Mouse (Mus musculus): ENCODE measurements at regions not wholly inside any gene's neighbourhood (a gene's known extent, or its start where the extent isn't known, plus 50 kb on each side); places are given as distances from the start of the nearest gene placed in this dataset.

- no peak for DNase-seq
Observed at GRCm38 (mm10) chr9:101641524-101641923, 220.1 kb upstream of the 9630041A04Rik start.

- no peak for DNase-seq
Observed at GRCm38 (mm10) chr9:101640598-101640997, 221.0 kb upstream of the 9630041A04Rik start.

- no peak for DNase-seq
Observed at GRCm38 (mm10) chr9:101616261-101616660, 245.4 kb upstream of the 9630041A04Rik start.

GRCm38 (mm10) chr9:101615176-101615575 is 246.5 kb upstream of the 9630041A04Rik start:
- no peak for DNase-seq

- DNase-seq: no peak
Observed at GRCm38 (mm10) chr9:101613933-101614332, 247.7 kb upstream of the 9630041A04Rik start.

GRCm38 (mm10) chr9:101613471-101613870 is 248.2 kb upstream of the 9630041A04Rik start:
- no peak for DNase-seq

- DNase-seq: no peak
Observed at GRCm38 (mm10) chr9:101612971-101613370, 248.7 kb upstream of the 9630041A04Rik start.

GRCm38 (mm10) chr9:101612571-101612970 is 249.1 kb upstream of the 9630041A04Rik start:
- no peak for DNase-seq

GRCm38 (mm10) chr9:101611481-101611880 is 250.2 kb upstream of the 9630041A04Rik start:
- peak; percentile 12 for DNase-seq

GRCm38 (mm10) chr9:101610806-101611443 is 250.7 kb upstream of the 9630041A04Rik start:
- no peak for DNase-seq

GRCm38 (mm10) chr9:101610338-101610737 is 251.3 kb upstream of the 9630041A04Rik start:
- DNase-seq: no peak

GRCm38 (mm10) chr9:101602799-101603198 is 258.8 kb upstream of the 9630041A04Rik start:
- DNase-seq: no peak

- no peak for DNase-seq
Observed at GRCm38 (mm10) chr9:101596898-101597297, 264.7 kb upstream of the 9630041A04Rik start.

GRCm38 (mm10) chr9:101595101-101595650 is 266.5 kb upstream of the 9630041A04Rik start:
- DNase-seq: no peak

GRCm38 (mm10) chr9:101592621-101593020 is 269.0 kb upstream of the 9630041A04Rik start:
- no peak for DNase-seq

- no peak for DNase-seq
Observed at GRCm38 (mm10) chr9:101591681-101592080, 270.0 kb upstream of the 9630041A04Rik start.

GRCm38 (mm10) chr9:101590310-101590709 is 271.3 kb upstream of the 9630041A04Rik start:
- DNase-seq: no peak

- DNase-seq: no peak
Observed at GRCm38 (mm10) chr9:101581064-101581463, 280.6 kb upstream of the 9630041A04Rik start.

GRCm38 (mm10) chr9:101570714-101571113 is 290.9 kb upstream of the 9630041A04Rik start:
- no peak for DNase-seq

- no peak for DNase-seq
Observed at GRCm38 (mm10) chr9:101563196-101563595, 298.4 kb upstream of the 9630041A04Rik start.

- DNase-seq: no peak
Observed at GRCm38 (mm10) chr9:101559366-101559765, 302.3 kb upstream of the 9630041A04Rik start.

GRCm38 (mm10) chr9:101555011-101555673 is 303.5 kb upstream of the Ppp2r3a start:
- DNase-seq: no peak

- no peak for DNase-seq
Observed at GRCm38 (mm10) chr9:101552789-101553188, 301.2 kb upstream of the Ppp2r3a start.

GRCm38 (mm10) chr9:101551256-101551655 is 299.7 kb upstream of the Ppp2r3a start:
- DNase-seq: no peak
